Mouse (Mus musculus): ENCODE measurements around the gene Cnot6l. TPM values are rescaled to one million over a fixed set of nuclear protein-coding genes. Genes with fewer than 3 reads are reported as not detected.

Cnot6l gene
- polyA plus RNA-seq, 1 experiment from 2014 or later: 15.5 TPM

GRCm38 (mm10) chr5:96041507-96042104 lies 122.4 kb downstream of the Cnot6l start:
- Histone ChIP-seq H3K9me3 (replicated peaks) (no peaks in the 10 kb centered on the region), H3K27ac (no peak overlapping the region), H3K4me3 (no peak overlapping the region), H3K4me2 (no peak overlapping the region), H3K36me3 (no peaks in the 10 kb centered on the region), H3K27me3 (no peaks in the 10 kb centered on the region), H3K4me1 (replicated peaks) (peaks cover 11% of the 10 kb centered on the region; the same call in 1 of the 2 replicates), H3K9ac (no peak overlapping the region)
- 36% methylated on average over 7 of the region's 7 CpGs for WGBS
- no peak for ATAC-seq (replicated peaks; ENCODE audit: insufficient number of reproducible peaks, insufficient read depth, low FRiP score, low read depth)

- no peak overlapping the region for H3K27ac ChIP-seq
- no peak for ATAC-seq (replicated peaks; ENCODE audit: insufficient number of reproducible peaks, insufficient read depth, low FRiP score, low read depth)
- H3K36me3 ChIP-seq: no peaks in the 10 kb centered on the region
- H3K4me3 ChIP-seq: no peak overlapping the region
- no peaks in the 10 kb centered on the region for H3K9me3 ChIP-seq (replicated peaks)
- peaks cover 11% of the 10 kb centered on the region; the same call in 1 of the 2 replicates for H3K4me1 ChIP-seq (replicated peaks)
- 78% methylated on average over 5 of the region's 5 CpGs for WGBS
- H3K9ac ChIP-seq: no peak overlapping the region
- H3K27me3 ChIP-seq: no peaks in the 10 kb centered on the region
- H3K4me2 ChIP-seq: no peak overlapping the region
Measured at GRCm38 (mm10) chr5:96039188-96039840, 124.7 kb downstream of the Cnot6l start.

GRCm38 (mm10) chr5:96037684-96038121 lies 126.3 kb downstream of the Cnot6l start:
- Histone ChIP-seq H3K4me3 (no peak overlapping the region), H3K4me2 (no peak overlapping the region), H3K4me1 (replicated peaks) (peaks cover 7% of the 10 kb centered on the region; the same call in 1 of the 2 replicates), H3K36me3 (no peaks in the 10 kb centered on the region), H3K27ac (no peak overlapping the region), H3K27me3 (no peaks in the 10 kb centered on the region), H3K9ac (no peak overlapping the region), H3K9me3 (replicated peaks) (no peaks in the 10 kb centered on the region)
- WGBS: 25% methylated on average over 8 of the region's 8 CpGs
- ATAC-seq (replicated peaks; ENCODE audit: insufficient number of reproducible peaks, insufficient read depth, low FRiP score, low read depth): no peak

GRCm38 (mm10) chr5:96036125-96036672 lies 127.8 kb downstream of the Cnot6l start:
- 56% methylated on average over 7 of the region's 7 CpGs for WGBS
- Histone ChIP-seq H3K27ac (no peak overlapping the region), H3K27me3 (no peaks in the 10 kb centered on the region), H3K4me1 (replicated peaks) (peaks cover 7% of the 10 kb centered on the region; the same call in 1 of the 2 replicates), H3K4me2 (no peak overlapping the region), H3K9me3 (replicated peaks) (no peaks in the 10 kb centered on the region), H3K36me3 (no peaks in the 10 kb centered on the region), H3K9ac (no peak overlapping the region), H3K4me3 (no peak overlapping the region)
- ATAC-seq (replicated peaks; ENCODE audit: insufficient number of reproducible peaks, insufficient read depth, low FRiP score, low read depth): no peak

- H3K36me3 ChIP-seq: no peaks in the 10 kb centered on the region
- H3K4me1 ChIP-seq (replicated peaks): peaks cover 7% of the 10 kb centered on the region; the same call in 1 of the 2 replicates
- no peak overlapping the region for H3K9ac ChIP-seq
- no peaks in the 10 kb centered on the region for H3K27me3 ChIP-seq
- no peak for ATAC-seq (replicated peaks; ENCODE audit: insufficient number of reproducible peaks, insufficient read depth, low FRiP score, low read depth)
- 36% methylated on average over 1 of the region's 1 CpGs for WGBS
- no peak overlapping the region for H3K4me3 ChIP-seq
- no peak overlapping the region for H3K4me2 ChIP-seq
- H3K27ac ChIP-seq: no peak overlapping the region
- H3K9me3 ChIP-seq (replicated peaks): no peaks in the 10 kb centered on the region
Measured at GRCm38 (mm10) chr5:96034101-96034500, 129.9 kb downstream of the Cnot6l start.

GRCm38 (mm10) chr5:96029821-96030220 lies 134.2 kb downstream of the Cnot6l start:
- WGBS: 65% methylated on average over 2 of the region's 2 CpGs
- H3K4me1 ChIP-seq (replicated peaks): no peaks in the 10 kb centered on the region
- H3K27me3 ChIP-seq: no peaks in the 10 kb centered on the region
- no peaks in the 10 kb centered on the region for H3K9me3 ChIP-seq (replicated peaks)
- H3K4me3 ChIP-seq: no peak overlapping the region
- no peak overlapping the region for H3K4me2 ChIP-seq
- ATAC-seq (replicated peaks; ENCODE audit: insufficient number of reproducible peaks, insufficient read depth, low FRiP score, low read depth): no peak
- H3K9ac ChIP-seq: no peak overlapping the region
- H3K36me3 ChIP-seq: no peaks in the 10 kb centered on the region
- H3K27ac ChIP-seq: no peak overlapping the region

Other genes starting within 250 kb of the Cnot6l start
- 14.2 and 21.6 TPM in 2 replicates for gene Cxcl13, start 207.2 kb downstream of the Cnot6l start, polyA plus RNA-seq (2015; fragmentation: Nextera tagmentation; extraction: Ambion mirVana)
- gene Mrpl1, start 45.3 kb upstream of the Cnot6l start, polyA plus RNA-seq (2015; fragmentation: Nextera tagmentation; extraction: Ambion mirVana): 18.2 and 22.0 TPM in 2 replicates
- gene Fras1, start 209.8 kb upstream of the Cnot6l start, polyA plus RNA-seq (2015; fragmentation: Nextera tagmentation; extraction: Ambion mirVana): 12.1 and 14.7 TPM in 2 replicates